12 mouse cellular contexts compared by ENCODE assay signal in the genomic region with DNA sequence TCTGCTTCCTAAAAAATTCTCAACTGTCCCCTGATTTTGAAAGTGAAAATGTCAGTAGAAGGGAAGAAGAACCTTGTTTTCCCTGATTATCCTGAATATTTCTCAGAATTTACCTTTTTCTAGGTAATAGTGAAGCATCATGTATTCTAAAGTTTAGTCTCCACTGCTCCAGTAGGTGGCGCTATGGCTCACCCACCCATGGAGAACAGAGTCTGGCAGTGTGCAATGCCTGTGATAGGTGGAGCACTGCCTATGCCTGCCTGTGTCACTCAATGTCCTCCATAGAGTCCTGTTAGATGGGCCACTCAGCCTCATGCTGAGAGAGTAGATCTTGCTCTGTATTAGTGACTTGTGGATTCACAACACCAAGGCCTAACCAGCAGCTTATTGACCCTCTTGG.
DNase-seq lines count a peak whose midpoint lies in the region; ATAC-seq lines count a peak whose summit lies in the region.
"Had no signal": no experiment of that assay in that cellular context is flagged by ENCODE, and none has a peak within 500 bp of the region (broad histone marks: within the 10 kb centered on the region; RNA-seq: fewer than 3 reads in every experiment).

No protein-coding gene starts in this region.

- H3K4me3 ChIP-seq in midbrain, embryonic 13.5 days (replicated peaks): no peak overlapping the region
- H3K4me3 ChIP-seq: embryonic facial prominence, embryonic 15.5 days; limb, embryonic 12.5 days; stomach, embryonic 15.5 days had no signal

- H3K36me3 ChIP-seq in midbrain, embryonic 13.5 days: no peaks in the 10 kb centered on the region
- H3K36me3 ChIP-seq: embryonic facial prominence, embryonic 15.5 days; limb, embryonic 12.5 days; stomach, embryonic 15.5 days had no signal

- 19% methylated on average over 1 of the region's 1 CpGs for WGBS in midbrain, embryonic 13.5 days

- no peaks in the 10 kb centered on the region for H3K4me1 ChIP-seq in midbrain, embryonic 13.5 days (replicated peaks)
- H3K4me1 ChIP-seq: embryonic facial prominence, embryonic 15.5 days; limb, embryonic 12.5 days; stomach, embryonic 15.5 days had no signal

- no peaks in the 10 kb centered on the region for H3K27me3 ChIP-seq in midbrain, embryonic 13.5 days
- H3K27me3 ChIP-seq: embryonic facial prominence, embryonic 15.5 days; limb, embryonic 12.5 days; stomach, embryonic 15.5 days had no signal

- H3K4me2 ChIP-seq in midbrain, embryonic 13.5 days (replicated peaks): no peak overlapping the region
- H3K4me2 ChIP-seq: embryonic facial prominence, embryonic 15.5 days; limb, embryonic 12.5 days; stomach, embryonic 15.5 days had no signal

- DNase-seq in heart, postnatal 4 days: peak; percentile 13
- no peak for DNase-seq in heart, adult 9 months (ENCODE audit: low spot score in 2 of 2)
- peak; percentile 11 for DNase-seq in ovary, postnatal 14 days (ENCODE audit: low spot score)
- no peak for DNase-seq in ovary, postnatal 10 days (ENCODE audit: low spot score)
- peak; percentile 15 for DNase-seq in adrenal gland, adult 8-10 months
- DNase-seq in testis, postnatal 10 days (ENCODE audit: low spot score): peak; percentile 65
- no peak for DNase-seq in urinary bladder, postnatal 4 days (ENCODE audit: low spot score in 2 of 2)
- DNase-seq: midbrain, embryonic 14.5 days had no signal

- H3K9me3 ChIP-seq in midbrain, embryonic 13.5 days: no peaks in the 10 kb centered on the region
- H3K9me3 ChIP-seq: embryonic facial prominence, embryonic 15.5 days; limb, embryonic 12.5 days; stomach, embryonic 15.5 days had no signal

- no peak overlapping the region for H3K27ac ChIP-seq in midbrain, embryonic 13.5 days
- H3K27ac ChIP-seq: embryonic facial prominence, embryonic 15.5 days; limb, embryonic 12.5 days; stomach, embryonic 15.5 days had no signal

- ATAC-seq in midbrain, embryonic 13.5 days: no peak

- H3K9ac ChIP-seq in midbrain, embryonic 13.5 days (replicated peaks): no peak overlapping the region
- H3K9ac ChIP-seq: embryonic facial prominence, embryonic 15.5 days; limb, embryonic 12.5 days; stomach, embryonic 15.5 days had no signal

Comparison
In these comparisons a context has a peak if more than half of its experiments do, and no peak if none do; other contexts are left out.
1. DNase-seq: peak in heart, postnatal 4 days (single experiment), ovary, postnatal 14 days (single experiment), adrenal gland, adult 8-10 months (single experiment) and testis, postnatal 10 days (single experiment); none in heart, adult 9 months (0 of 2), ovary, postnatal 10 days (single experiment) and urinary bladder, postnatal 4 days (0 of 2).